Mouse (Mus musculus): Measurements from ENCODE around the gene Cog7. TPM values are rescaled to one million over a fixed set of nuclear protein-coding genes. Genes with fewer than 3 reads are reported as not detected.
A peak's percentile ranks its signal among the peaks of the same experiment; 100 is the strongest.

The Cog7 gene
- polyA plus RNA-seq, 1 experiment from 2014 or later: 23.0 TPM

DNA sequence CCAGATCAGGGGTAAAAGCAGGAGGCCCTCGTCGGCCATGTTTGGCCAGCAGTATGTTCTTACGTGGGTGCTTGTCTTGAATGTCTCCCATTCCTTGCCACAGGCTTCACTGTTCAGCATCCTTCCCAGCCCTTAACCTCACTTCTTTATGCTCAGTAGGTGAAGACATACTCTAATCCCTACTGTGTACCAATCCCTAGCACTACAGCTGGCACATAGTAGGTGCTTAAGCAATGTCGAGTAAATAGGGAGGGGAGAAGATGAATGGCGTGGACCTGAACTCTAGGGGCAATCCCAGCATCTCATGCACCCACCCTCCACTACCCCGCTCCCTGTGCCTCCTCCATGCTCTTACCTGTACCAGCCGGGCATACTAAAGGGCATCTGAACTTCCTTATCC is 57.1 kb downstream of the Cog7 start:
- 93% methylated on average over 7 of the region's 7 CpGs for WGBS
- no peak overlapping the region for H3K27ac ChIP-seq (replicated peaks)
- no peaks in the 10 kb centered on the region for H3K4me1 ChIP-seq
- H3K9me3 ChIP-seq: no peaks in the 10 kb centered on the region
- H3K27me3 ChIP-seq (replicated peaks; ENCODE audit: low read depth, poor library complexity, severe bottlenecking): no peaks in the 10 kb centered on the region
- H3K4me3 ChIP-seq: no peak overlapping the region
- H3K36me3 ChIP-seq (replicated peaks): peaks cover 50% of the 10 kb centered on the region
- DNase-seq (ENCODE audit: low spot score): no peak

DNA sequence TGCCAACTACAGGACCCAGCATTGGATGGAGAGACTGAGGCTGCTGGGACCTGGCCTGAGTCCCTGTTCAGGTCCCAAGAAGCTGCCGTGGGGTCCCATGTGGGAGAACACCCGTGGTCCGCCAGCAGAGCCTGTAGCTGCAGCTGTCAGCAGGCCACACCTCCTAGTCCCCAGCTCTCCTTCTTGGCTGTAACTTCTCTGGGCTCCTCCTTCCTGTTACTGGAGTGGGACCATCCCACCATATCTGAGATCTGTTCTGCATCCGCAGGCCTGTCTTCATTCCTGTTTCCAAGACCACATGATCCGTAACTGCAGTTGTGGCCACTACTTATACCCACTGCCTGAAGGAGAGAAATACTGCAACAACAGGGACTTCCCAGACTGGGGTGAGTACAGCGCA is 67.6 kb downstream of the Cog7 start:
- 80% methylated on average over 6 of the region's 6 CpGs for WGBS
- Histone ChIP-seq H3K27me3 (replicated peaks; ENCODE audit: low read depth, poor library complexity, severe bottlenecking) (no peaks in the 10 kb centered on the region), H3K9me3 (no peaks in the 10 kb centered on the region), H3K4me1 (peaks cover 5% of the 10 kb centered on the region; the same call in 1 of the 2 replicates), H3K27ac (replicated peaks) (no peak overlapping the region), H3K36me3 (replicated peaks) (no peaks in the 10 kb centered on the region), H3K4me3 (no peak overlapping the region)
- DNase-seq (ENCODE audit: low spot score): no peak

DNA sequence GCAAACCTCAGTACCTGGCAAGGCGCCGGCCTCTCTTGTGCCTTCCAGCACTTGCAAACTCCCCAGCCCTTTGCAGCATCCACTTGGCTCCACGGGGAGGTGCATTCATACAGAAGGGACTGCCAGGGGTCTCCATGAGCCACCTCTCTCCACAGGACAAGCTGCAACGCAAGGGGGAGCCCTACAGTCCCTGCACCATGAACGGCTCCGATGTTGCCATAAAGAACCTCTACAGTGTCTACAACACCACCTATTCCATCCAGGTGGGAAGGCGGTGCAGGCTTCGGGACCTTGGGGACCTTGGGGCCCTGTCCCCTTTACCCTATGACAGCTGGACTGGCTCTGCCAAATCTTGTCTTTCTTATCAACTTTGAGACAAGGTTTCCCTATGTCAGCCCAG is 69.3 kb downstream of the Cog7 start:
- Histone ChIP-seq H3K27ac (replicated peaks) (no peak overlapping the region), H3K4me3 (no peak overlapping the region), H3K36me3 (replicated peaks) (no peaks in the 10 kb centered on the region), H3K9me3 (no peaks in the 10 kb centered on the region), H3K27me3 (replicated peaks; ENCODE audit: low read depth, poor library complexity, severe bottlenecking) (no peaks in the 10 kb centered on the region), H3K4me1 (peaks cover 9% of the 10 kb centered on the region; the same call in 1 of the 2 replicates)
- WGBS: 73% methylated on average over 8 of the region's 8 CpGs
- no peak for DNase-seq (ENCODE audit: low spot score)

DNA sequence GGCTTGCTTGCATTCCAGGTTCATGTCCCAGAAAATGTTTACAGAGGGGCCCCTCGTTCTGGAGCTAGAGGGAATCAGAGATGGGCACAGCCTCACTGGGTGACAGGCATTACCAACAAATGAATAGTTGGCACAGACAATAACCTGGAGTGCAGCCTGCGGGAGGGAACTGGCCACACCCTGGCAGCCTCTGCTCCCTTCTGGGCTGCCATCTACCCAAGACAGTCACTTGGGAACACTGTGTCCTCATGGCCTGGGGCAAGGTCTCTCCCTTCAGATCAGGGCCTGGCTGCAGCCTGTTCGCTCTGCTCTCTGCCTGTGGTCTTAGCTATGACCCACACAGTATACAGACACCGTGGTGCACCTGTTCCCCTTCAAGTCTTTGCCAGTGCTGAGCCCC is 74.6 kb downstream of the Cog7 start:
- H3K4me1 ChIP-seq: peaks cover 9% of the 10 kb centered on the region; the same call in 1 of the 2 replicates
- H3K4me3 ChIP-seq: no peak overlapping the region
- H3K9me3 ChIP-seq: no peaks in the 10 kb centered on the region
- 79% methylated on average over 4 of the region's 4 CpGs for WGBS
- no peak overlapping the region for H3K27ac ChIP-seq (replicated peaks)
- H3K36me3 ChIP-seq (replicated peaks): no peaks in the 10 kb centered on the region
- DNase-seq (ENCODE audit: low spot score): no peak
- H3K27me3 ChIP-seq (replicated peaks; ENCODE audit: low read depth, poor library complexity, severe bottlenecking): no peaks in the 10 kb centered on the region

DNA sequence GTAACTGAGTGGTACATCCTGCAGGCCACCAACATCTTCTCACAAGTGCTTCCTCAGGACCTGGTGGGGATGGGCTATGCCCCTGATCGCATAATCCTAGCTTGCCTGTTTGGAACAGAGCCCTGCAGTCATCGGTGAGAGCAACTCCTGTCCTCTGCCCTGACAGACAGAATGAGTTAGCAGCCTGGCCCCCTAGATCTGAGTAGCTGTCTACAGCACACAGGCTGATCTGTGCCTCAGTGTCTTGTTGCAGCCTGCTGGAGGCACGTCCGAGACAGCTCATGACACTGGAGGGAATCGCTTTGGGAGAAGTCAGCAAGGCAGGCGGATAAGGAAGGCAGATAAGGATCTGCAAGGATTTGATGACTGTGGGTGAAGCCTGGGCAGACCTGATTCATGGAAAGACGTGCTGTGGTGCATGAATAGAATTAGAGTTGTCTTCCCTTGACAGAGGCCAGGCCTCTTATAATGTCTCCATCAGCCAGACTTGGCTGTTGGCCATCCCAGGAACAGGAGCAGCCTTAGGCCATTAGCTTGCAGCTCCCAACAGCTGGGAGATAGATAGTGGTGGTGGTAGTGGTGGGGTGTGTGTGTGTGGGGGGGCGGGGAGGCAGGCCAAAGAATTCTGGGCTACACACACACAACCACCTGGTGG is 78.6 kb downstream of the Cog7 start:
- Histone ChIP-seq H3K27ac (replicated peaks) (no peak overlapping the region), H3K4me1 (peaks cover 12% of the 10 kb centered on the region; the same call in 1 of the 2 replicates), H3K36me3 (replicated peaks) (no peaks in the 10 kb centered on the region), H3K9me3 (no peaks in the 10 kb centered on the region), H3K27me3 (replicated peaks; ENCODE audit: low read depth, poor library complexity, severe bottlenecking) (peaks cover 5% of the 10 kb centered on the region; the same call in 1 of the 2 replicates), H3K4me3 (no peak overlapping the region)
- WGBS: 79% methylated on average over 8 of the region's 8 CpGs
- no peak for DNase-seq (ENCODE audit: low spot score)

DNA sequence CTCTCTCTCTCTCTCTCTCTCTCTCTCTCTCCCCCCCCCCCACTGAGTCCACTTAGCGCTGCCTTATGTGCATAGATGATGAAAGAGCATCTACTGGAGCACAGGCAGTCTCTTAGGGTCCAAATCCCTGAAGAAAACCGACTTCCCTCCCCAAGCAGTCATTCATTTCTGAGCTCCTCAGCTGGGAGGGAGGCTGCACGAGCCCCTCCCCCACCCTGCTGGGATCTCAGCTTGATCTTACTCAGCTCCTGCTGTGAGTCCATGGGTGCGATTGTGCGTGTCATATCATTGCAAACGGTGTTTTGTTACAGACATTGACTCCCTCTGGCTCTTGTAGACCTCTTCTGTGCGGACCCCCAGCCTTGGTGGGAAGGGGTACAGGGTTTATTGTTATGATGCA is 81.6 kb downstream of the Cog7 start:
- DNase-seq (ENCODE audit: low spot score): peak; percentile 51

DNA sequence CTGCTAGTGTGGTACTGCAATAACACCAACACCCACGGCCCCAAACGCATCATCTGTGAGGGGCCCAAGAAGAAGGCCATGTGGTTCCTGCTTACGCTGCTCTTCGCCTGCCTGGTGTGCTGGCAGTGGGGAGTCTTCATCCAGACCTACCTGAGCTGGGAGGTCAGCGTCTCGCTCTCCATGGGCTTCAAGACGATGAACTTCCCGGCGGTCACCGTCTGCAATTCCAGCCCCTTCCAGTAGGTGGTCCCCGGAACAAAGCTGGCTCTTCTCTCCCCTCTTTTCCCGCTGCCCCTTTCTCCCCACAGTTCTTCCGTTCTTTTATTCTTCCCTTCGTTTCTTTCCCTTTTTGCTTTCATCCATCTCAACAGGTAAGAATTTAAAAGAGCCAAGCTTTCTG is 82.2 kb downstream of the Cog7 start:
- peak overlapping the region; percentile 27 for H3K4me3 ChIP-seq

More for the DNA sequence above, 81.6 kb downstream of the Cog7 start:
- Histone ChIP-seq H3K4me1 (peaks cover 9% of the 10 kb centered on the region; the same call in 1 of the 2 replicates), H3K4me3 (peak overlapping the region; percentile 27), H3K36me3 (replicated peaks) (no peaks in the 10 kb centered on the region), H3K27ac (replicated peaks) (peak overlapping the region; percentile 48; the same call in 1 of the 2 replicates), H3K27me3 (replicated peaks; ENCODE audit: low read depth, poor library complexity, severe bottlenecking) (peaks cover 5% of the 10 kb centered on the region; the same call in 1 of the 2 replicates), H3K9me3 (no peaks in the 10 kb centered on the region)
- WGBS: 13% methylated on average over 7 of the region's 7 CpGs

DNA sequence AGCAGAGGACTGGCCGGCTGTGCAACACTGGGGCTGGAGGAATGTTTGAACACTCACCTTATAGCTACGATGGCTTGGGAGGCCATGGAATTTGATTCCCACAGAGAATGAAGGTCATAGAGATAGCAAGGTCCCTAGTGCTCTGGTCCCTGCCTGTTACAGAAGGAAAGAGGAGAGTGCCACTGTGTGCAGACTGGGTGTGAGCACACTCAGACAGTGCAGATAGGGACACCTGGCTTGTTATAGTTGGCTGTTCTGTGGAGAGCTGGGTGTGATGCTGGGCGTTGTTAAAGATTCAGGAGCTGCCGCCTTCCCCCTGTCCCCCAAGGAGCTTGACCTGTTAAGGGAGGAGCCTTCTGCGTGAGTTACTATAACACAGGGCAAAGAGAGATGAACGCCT is 84.8 kb downstream of the Cog7 start:
- Histone ChIP-seq H3K9me3 (no peaks in the 10 kb centered on the region), H3K4me3 (no peak overlapping the region), H3K36me3 (replicated peaks) (no peaks in the 10 kb centered on the region), H3K27me3 (replicated peaks; ENCODE audit: low read depth, poor library complexity, severe bottlenecking) (peaks cover 5% of the 10 kb centered on the region; the same call in 1 of the 2 replicates), H3K4me1 (peaks cover 9% of the 10 kb centered on the region; the same call in 1 of the 2 replicates), H3K27ac (replicated peaks) (no peak overlapping the region)
- 52% methylated on average over 6 of the region's 6 CpGs for WGBS
- no peak for DNase-seq (ENCODE audit: low spot score)

More for the DNA sequence above, 82.2 kb downstream of the Cog7 start:
- Histone ChIP-seq H3K4me1 (peaks cover 9% of the 10 kb centered on the region; the same call in 1 of the 2 replicates), H3K27me3 (replicated peaks; ENCODE audit: low read depth, poor library complexity, severe bottlenecking) (peaks cover 5% of the 10 kb centered on the region; the same call in 1 of the 2 replicates), H3K27ac (replicated peaks) (0 out of 2 replicates have a peak overlapping the region, but pooled peaks have one; percentile 27), H3K9me3 (no peaks in the 10 kb centered on the region), H3K36me3 (replicated peaks) (no peaks in the 10 kb centered on the region)
- DNase-seq (ENCODE audit: low spot score): peak; percentile 80
- 12% methylated on average over 14 of the region's 14 CpGs for WGBS

DNA sequence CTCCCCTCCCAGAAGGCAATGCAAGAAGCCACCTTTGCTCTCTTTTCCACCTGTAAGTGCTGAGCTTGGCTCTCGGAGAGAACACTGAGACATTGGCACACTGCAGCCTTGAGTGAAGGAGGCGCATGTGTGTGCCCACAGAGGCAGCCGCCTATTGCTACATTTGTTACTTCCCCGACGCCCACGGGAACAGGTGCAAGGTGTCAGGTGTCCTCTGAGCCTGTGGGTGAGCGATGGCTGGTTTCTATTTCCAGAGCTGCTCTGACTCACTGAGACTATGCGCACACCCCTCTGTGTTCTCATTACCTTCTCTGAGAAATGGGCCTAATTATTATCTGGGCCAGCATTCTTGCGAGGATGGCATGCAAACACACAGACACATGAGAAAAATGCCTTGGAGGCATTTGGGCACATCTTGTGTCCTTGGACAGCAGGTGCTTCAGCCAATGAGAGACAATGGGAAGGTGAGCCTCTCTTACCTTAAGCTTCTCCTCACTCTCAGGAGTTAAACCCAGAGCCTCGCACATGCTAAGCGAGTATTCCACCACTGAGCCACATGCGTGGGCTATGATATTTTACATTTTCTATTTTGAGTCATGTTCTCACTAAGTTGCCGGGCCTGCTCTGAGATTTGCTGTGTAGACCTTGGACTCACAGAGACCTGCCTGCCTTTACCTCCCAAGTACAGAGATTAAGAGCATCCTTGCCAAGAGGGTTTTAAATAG is 90.7 kb downstream of the Cog7 start:
- no peaks in the 10 kb centered on the region for H3K4me1 ChIP-seq

DNA sequence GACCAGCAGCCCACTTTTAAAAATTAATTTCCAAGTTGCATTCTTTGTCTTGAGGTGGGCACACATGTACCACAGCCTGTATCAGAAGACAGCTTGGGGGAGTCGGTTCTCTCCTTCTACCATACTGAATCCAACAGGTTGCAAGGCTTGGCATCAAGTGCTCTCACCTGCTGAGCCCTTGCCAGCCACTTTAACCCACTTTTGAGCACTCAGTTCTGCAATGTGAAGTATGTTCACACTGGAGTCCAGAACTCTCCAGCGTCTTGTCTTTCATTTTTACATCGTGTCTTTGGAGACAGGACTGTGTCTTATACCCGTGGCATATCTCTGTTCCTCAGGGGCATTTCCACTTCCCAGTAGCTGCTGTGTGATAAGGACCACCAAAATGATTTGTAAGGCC is 101.3 kb downstream of the Cog7 start:
- no peaks in the 10 kb centered on the region for H3K27me3 ChIP-seq (replicated peaks; ENCODE audit: low read depth, poor library complexity, severe bottlenecking)
- DNase-seq (ENCODE audit: low spot score): no peak
- WGBS: 90% methylated on average over 4 of the region's 4 CpGs
- H3K4me1 ChIP-seq: peaks cover 4% of the 10 kb centered on the region; the same call in 1 of the 2 replicates
- H3K27ac ChIP-seq (replicated peaks): no peak overlapping the region
- no peak overlapping the region for H3K4me3 ChIP-seq
- H3K36me3 ChIP-seq (replicated peaks): no peaks in the 10 kb centered on the region
- H3K9me3 ChIP-seq: no peaks in the 10 kb centered on the region

More for the DNA sequence above, 90.7 kb downstream of the Cog7 start:
- Histone ChIP-seq H3K27me3 (replicated peaks; ENCODE audit: low read depth, poor library complexity, severe bottlenecking) (no peaks in the 10 kb centered on the region), H3K36me3 (replicated peaks) (no peaks in the 10 kb centered on the region), H3K4me3 (no peak overlapping the region), H3K9me3 (no peaks in the 10 kb centered on the region), H3K27ac (replicated peaks) (no peak overlapping the region)
- WGBS: 91% methylated on average over 13 of the region's 13 CpGs
- DNase-seq (ENCODE audit: low spot score): no peak

DNA sequence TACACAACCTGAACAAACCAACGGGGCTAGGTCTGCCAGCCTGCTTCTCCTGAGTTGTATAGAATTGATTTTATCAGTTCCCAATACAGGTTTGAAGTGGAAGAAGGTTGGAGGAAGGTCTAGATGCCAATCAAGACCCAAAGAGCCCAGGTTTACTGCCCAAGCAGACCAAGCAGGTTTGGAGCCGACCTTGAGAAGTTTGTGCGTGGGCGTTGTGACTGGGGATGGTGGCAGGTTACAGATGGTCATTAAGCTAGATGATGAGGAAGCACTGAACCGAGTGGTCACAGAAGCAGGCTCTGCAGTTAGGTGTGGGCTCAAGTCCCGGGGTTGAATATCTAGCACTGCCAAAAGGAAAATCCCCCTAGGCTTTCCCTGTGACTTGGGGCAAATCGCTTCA is 106.7 kb downstream of the Cog7 start:
- peaks cover 17% of the 10 kb centered on the region for H3K4me1 ChIP-seq
- no peaks in the 10 kb centered on the region for H3K9me3 ChIP-seq
- no peak overlapping the region for H3K4me3 ChIP-seq
- H3K36me3 ChIP-seq (replicated peaks): no peaks in the 10 kb centered on the region
- DNase-seq (ENCODE audit: low spot score): no peak
- H3K27ac ChIP-seq (replicated peaks): no peak overlapping the region
- no peaks in the 10 kb centered on the region for H3K27me3 ChIP-seq (replicated peaks; ENCODE audit: low read depth, poor library complexity, severe bottlenecking)
- WGBS: 89% methylated on average over 7 of the region's 7 CpGs

DNA sequence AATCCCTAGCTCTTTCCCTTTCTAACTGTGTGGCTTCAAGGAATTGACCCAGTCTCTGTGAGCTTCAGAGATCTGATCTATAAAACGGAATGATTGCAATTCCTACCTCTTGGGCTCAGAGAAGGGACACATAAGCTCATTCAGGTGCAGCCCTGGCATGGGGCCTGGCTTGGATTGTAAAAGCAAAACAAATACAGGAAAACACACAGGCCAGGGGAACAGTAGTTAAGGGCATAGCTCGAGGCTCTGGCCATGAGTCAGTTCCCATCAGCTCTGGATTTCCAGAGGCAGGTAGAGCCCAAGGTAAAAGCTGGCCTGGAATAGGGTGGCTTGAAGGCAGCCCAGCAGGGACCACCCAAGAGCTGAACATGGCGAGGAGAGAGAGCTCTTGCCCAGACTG is 107.5 kb downstream of the Cog7 start:
- Histone ChIP-seq H3K4me3 (no peak overlapping the region), H3K27me3 (replicated peaks; ENCODE audit: low read depth, poor library complexity, severe bottlenecking) (no peaks in the 10 kb centered on the region)

DNA sequence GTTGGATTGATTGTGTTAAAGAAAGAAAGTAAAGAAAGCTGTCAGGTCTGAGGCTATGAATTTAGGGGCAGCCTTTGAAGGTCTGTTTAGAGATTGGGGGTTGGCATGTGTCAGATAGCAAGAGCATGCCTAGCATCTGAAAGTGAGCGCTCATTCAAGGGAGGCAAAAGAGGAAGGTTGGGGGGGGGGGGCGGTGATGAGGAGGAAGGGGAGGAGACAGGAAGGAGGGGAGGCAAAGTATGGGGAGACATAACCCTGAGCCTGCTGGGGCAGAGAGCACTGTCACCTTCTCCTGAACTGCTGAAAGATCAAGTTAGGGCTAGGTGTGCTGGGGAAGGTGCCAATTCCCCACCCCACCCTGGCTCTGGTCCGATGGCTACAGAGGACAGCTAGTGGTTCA is 109.9 kb downstream of the Cog7 start:
- H3K27ac ChIP-seq (replicated peaks): no peak overlapping the region
- WGBS: 78% methylated on average over 3 of the region's 3 CpGs
- no peak overlapping the region for H3K4me3 ChIP-seq
- no peaks in the 10 kb centered on the region for H3K9me3 ChIP-seq
- H3K36me3 ChIP-seq (replicated peaks): no peaks in the 10 kb centered on the region
- peaks cover 9% of the 10 kb centered on the region for H3K27me3 ChIP-seq (replicated peaks; ENCODE audit: low read depth, poor library complexity, severe bottlenecking)
- peaks cover 13% of the 10 kb centered on the region for H3K4me1 ChIP-seq
- DNase-seq (ENCODE audit: low spot score): no peak

More for the DNA sequence above, 107.5 kb downstream of the Cog7 start:
- Histone ChIP-seq H3K9me3 (no peaks in the 10 kb centered on the region), H3K36me3 (replicated peaks) (no peaks in the 10 kb centered on the region), H3K4me1 (peaks cover 17% of the 10 kb centered on the region), H3K27ac (replicated peaks) (no peak overlapping the region)
- no peak for DNase-seq (ENCODE audit: low spot score)
- 50% methylated on average over 3 of the region's 3 CpGs for WGBS

Measured in embryonic facial prominence, embryonic 10.5 days (tissue).